Mouse (Mus musculus): ENCODE data around the gene Sema4d. TPM values are rescaled to one million over a fixed set of nuclear protein-coding genes. Genes with fewer than 3 reads are reported as not detected.

Gene Sema4d
- polyA plus RNA-seq, 1 experiment from 2014 or later: 23.8 TPM

DNA sequence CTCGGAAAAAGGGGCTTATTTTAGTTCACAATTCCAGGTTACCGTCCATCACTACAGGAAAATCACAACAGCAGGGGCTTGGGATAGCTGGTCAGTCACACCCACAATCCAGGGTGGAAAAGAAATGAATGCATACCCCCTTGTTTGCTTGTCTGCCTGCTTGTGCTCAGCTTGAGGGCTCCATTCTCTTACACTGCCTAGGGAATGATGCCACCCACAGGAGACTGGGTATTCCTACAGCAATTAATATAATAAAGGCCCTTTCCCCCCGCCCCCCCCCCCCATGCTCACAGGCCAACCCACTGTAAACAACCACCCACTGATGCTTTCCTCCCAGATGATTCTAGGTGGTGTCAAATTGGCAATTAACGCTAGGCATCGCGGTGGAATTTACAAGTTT, 38.9 kb upstream of the Sema4d start:
- no peaks in the 10 kb centered on the region for H3K36me3 ChIP-seq (ENCODE audit: insufficient read depth, low read length)
- DNase-seq (ENCODE audit: low spot score): no peak
- H3K9ac ChIP-seq (ENCODE audit: low read depth, low read length): no peak overlapping the region
- WGBS: 89% methylated on average over 6 of the region's 6 CpGs
- no peak overlapping the region for H3K4me3 ChIP-seq (replicated peaks; ENCODE audit: low read depth, low read length)
- ATAC-seq (replicated peaks; ENCODE audit: low FRiP score, low read depth): no peak
- H3K4me1 ChIP-seq (replicated peaks; ENCODE audit: insufficient read depth, low read length): no peaks in the 10 kb centered on the region; the same call in 1 of the 2 replicates
- TF ChIP-seq CTCF (IDR thresholded peaks at IDR 0.05; ENCODE audit: low read depth): peak; percentile 27; the same call in 1 of the 2 replicates
- no peak overlapping the region for H3K4me2 ChIP-seq (ENCODE audit: low read length)
- no peak overlapping the region for H3K27ac ChIP-seq
- H3K9me3 ChIP-seq (replicated peaks; ENCODE audit: low read length): no peaks in the 10 kb centered on the region
- no peaks in the 10 kb centered on the region for H3K27me3 ChIP-seq (ENCODE audit: insufficient read depth, low read length)

DNA sequence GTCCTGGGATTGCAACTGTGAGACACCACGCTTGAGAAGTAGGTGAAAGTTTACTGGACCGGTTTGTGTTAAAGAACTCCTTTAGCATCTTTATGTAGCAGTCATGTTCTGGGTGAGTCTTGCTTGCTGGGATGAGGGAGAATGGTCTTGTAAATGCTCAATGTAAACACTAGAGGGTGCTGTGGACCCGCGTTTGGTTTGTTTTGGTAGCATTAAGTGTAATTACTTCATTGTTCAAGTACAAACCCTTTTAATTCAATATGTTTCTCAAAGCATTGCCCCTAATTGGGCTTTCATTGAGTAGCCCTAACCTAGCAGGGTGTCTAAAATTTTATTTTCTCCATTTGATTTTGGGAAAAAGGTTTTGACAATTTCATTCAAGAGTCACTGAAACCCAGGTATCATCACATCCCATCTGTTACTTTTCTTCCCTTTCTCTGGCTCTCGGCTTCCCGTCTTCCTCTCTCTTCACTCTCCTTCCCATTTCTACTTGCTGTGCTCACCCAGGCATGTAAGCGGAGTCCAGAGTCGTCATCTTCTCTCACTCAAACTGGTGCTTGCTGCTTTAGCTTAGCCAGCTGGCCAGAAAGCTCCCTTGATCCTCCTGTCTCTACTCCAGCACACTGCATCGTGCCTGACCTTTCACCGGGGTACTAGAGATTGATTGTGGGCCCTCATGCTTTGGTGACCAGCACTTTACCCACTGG, 37.4 kb upstream of the Sema4d start:
- Histone ChIP-seq H3K4me3 (replicated peaks; ENCODE audit: low read depth, low read length) (no peak overlapping the region), H3K27ac (no peak overlapping the region), H3K4me1 (replicated peaks; ENCODE audit: insufficient read depth, low read length) (no peaks in the 10 kb centered on the region; the same call in 1 of the 2 replicates), H3K4me2 (ENCODE audit: low read length) (no peak overlapping the region), H3K9ac (ENCODE audit: low read depth, low read length) (no peak overlapping the region), H3K36me3 (ENCODE audit: insufficient read depth, low read length) (no peaks in the 10 kb centered on the region), H3K27me3 (ENCODE audit: insufficient read depth, low read length) (no peaks in the 10 kb centered on the region), H3K9me3 (replicated peaks; ENCODE audit: low read length) (no peaks in the 10 kb centered on the region)
- no peak for ATAC-seq (replicated peaks; ENCODE audit: low FRiP score, low read depth)
- WGBS: 21% methylated on average over 10 of the region's 10 CpGs
- DNase-seq (ENCODE audit: low spot score): peak; percentile 82
- peak; percentile 84 for TF ChIP-seq CTCF (IDR thresholded peaks at IDR 0.05; ENCODE audit: low read depth)

DNA sequence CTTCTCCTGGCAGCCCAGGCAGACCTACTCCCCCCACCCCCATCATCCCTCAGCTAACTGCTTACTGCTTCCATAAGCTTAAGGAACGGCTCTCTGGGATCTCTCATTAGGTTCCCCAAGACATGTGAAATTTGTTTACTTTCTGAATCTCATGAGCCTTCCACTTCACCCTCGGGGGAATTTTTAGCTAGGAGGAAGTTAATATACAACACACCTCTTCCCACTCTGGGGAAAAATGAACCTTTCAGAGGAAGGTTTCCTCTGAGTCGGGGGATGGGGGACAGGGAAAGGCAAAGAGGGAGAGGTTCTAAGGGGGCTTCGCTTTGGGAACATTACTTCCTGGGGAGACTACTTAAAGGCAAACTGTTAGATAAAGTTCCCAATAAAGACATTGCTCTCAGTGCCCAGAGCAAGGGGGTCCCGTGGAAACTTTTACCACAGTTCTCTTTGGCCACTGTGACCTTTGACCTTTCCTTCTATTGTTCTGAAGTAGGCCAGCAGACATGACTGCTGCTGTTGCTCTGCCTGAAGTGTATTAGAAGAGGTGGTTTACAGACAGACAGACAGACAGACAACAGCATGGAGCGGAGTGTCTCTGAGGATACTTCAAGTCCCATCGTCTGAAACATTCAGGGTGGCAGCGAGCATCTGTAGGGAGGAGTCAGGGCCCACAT, 30.4 kb upstream of the Sema4d start:
- Histone ChIP-seq H3K9ac (ENCODE audit: low read depth, low read length) (no peak overlapping the region), H3K36me3 (ENCODE audit: insufficient read depth, low read length) (no peaks in the 10 kb centered on the region), H3K4me1 (replicated peaks; ENCODE audit: insufficient read depth, low read length) (no peaks in the 10 kb centered on the region; the same call in 1 of the 2 replicates), H3K4me2 (ENCODE audit: low read length) (peak overlapping the region; percentile 13; the same call in 1 of the 2 replicates), H3K4me3 (replicated peaks; ENCODE audit: low read depth, low read length) (no peak overlapping the region), H3K9me3 (replicated peaks; ENCODE audit: low read length) (no peaks in the 10 kb centered on the region), H3K27ac (peak overlapping the region; percentile 68), H3K27me3 (ENCODE audit: insufficient read depth, low read length) (no peaks in the 10 kb centered on the region)
- TF ChIP-seq CTCF (IDR thresholded peaks at IDR 0.05; ENCODE audit: low read depth): no peak
- DNase-seq (ENCODE audit: low spot score) (peak; percentile 37), ATAC-seq (replicated peaks; ENCODE audit: low FRiP score, low read depth) (0 out of 2 replicates have a peak, but pooled peaks have one; percentile 14)
- 33% methylated on average over 8 of the region's 8 CpGs for WGBS

DNA sequence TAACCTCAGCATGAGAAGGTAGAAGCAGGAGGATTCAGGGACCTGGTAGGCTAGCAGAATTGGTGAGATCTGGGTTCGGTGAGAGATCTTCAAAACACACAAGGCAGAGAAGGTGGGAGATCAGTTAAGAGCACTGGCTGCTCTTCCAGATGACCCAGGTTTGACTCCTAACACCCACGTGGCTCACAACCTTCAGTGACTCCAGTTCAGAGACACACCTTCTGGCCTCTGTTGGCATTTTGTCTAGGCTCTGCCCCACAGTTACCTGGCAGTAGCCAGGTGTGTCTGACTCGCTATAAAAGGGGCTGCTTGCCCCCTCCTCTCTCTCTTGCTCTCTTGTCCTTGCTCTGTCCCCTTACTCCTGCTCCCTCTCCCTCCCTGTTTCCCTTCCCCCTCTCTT, 28.4 kb upstream of the Sema4d start:
- Histone ChIP-seq H3K9me3 (replicated peaks; ENCODE audit: low read length) (no peaks in the 10 kb centered on the region), H3K36me3 (ENCODE audit: insufficient read depth, low read length) (no peaks in the 10 kb centered on the region), H3K4me3 (replicated peaks; ENCODE audit: low read depth, low read length) (no peak overlapping the region), H3K4me2 (ENCODE audit: low read length) (no peak overlapping the region), H3K9ac (ENCODE audit: low read depth, low read length) (no peak overlapping the region), H3K27me3 (ENCODE audit: insufficient read depth, low read length) (no peaks in the 10 kb centered on the region), H3K27ac (no peak overlapping the region), H3K4me1 (replicated peaks; ENCODE audit: insufficient read depth, low read length) (no peaks in the 10 kb centered on the region; the same call in 1 of the 2 replicates)
- TF ChIP-seq CTCF (IDR thresholded peaks at IDR 0.05; ENCODE audit: low read depth): no peak
- ATAC-seq (replicated peaks; ENCODE audit: low FRiP score, low read depth) (no peak), DNase-seq (ENCODE audit: low spot score) (no peak)
- WGBS: 54% methylated on average over 3 of the region's 3 CpGs

DNA sequence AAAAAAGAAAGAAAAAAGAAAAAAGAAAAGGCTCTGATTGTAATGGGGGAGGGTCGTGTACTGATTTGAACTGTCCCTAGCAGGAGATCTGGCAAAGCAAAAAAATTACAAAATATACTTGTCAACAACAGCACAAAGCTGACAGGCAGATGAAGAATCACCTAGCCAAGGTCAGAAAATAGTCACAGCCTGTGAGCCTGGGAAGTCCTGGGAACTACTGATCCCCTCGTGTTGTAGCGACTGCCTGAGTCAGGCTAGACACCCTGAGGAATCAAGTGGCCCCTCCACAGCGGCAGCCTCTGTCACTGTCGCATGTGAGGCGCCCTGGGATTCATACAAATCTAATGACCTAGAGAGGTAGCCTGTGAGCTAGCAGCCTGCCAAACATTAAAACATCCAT, 25.8 kb upstream of the Sema4d start:
- no peaks in the 10 kb centered on the region for H3K36me3 ChIP-seq (ENCODE audit: insufficient read depth, low read length)
- TF ChIP-seq CTCF (IDR thresholded peaks at IDR 0.05; ENCODE audit: low read depth): no peak
- DNase-seq (ENCODE audit: low spot score): no peak
- no peak overlapping the region for H3K9ac ChIP-seq (ENCODE audit: low read depth, low read length)
- no peaks in the 10 kb centered on the region for H3K27me3 ChIP-seq (ENCODE audit: insufficient read depth, low read length)
- H3K4me1 ChIP-seq (replicated peaks; ENCODE audit: insufficient read depth, low read length): no peaks in the 10 kb centered on the region
- H3K9me3 ChIP-seq (replicated peaks; ENCODE audit: low read length): no peaks in the 10 kb centered on the region
- peak overlapping the region; percentile 25; the same call in 1 of the 2 replicates for H3K27ac ChIP-seq
- no peak overlapping the region for H3K4me2 ChIP-seq (ENCODE audit: low read length)
- WGBS: 75% methylated on average over 6 of the region's 6 CpGs
- no peak for ATAC-seq (replicated peaks; ENCODE audit: low FRiP score, low read depth)
- H3K4me3 ChIP-seq (replicated peaks; ENCODE audit: low read depth, low read length): no peak overlapping the region

DNA sequence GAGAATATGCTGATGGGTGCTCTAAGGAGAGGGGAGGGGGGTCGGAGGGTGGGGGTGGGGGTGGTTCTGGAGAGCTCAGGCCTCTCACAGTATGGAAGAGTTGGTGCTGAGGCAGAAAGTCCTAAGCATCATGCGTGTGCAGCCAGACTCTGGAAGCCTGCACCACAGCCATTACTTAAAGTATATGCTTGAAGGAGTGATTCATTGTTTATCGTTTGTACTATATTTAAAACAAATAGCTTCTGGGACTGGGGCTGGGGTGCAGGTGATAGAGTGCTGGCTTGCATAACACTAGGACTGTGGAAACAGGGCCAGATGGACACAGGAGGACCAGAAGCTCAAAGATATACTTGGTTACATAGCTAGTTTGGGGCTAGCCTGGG, 25.4 kb upstream of the Sema4d start:
- no peak for ATAC-seq (replicated peaks; ENCODE audit: low FRiP score, low read depth)
- H3K4me1 ChIP-seq (replicated peaks; ENCODE audit: insufficient read depth, low read length): no peaks in the 10 kb centered on the region
- WGBS: 64% methylated on average over 3 of the region's 3 CpGs
- H3K9ac ChIP-seq (ENCODE audit: low read depth, low read length): no peak overlapping the region
- no peaks in the 10 kb centered on the region for H3K9me3 ChIP-seq (replicated peaks; ENCODE audit: low read length)
- no peak for DNase-seq (ENCODE audit: low spot score)
- H3K4me2 ChIP-seq (ENCODE audit: low read length): no peak overlapping the region
- H3K27ac ChIP-seq: no peak overlapping the region
- no peaks in the 10 kb centered on the region for H3K36me3 ChIP-seq (ENCODE audit: insufficient read depth, low read length)
- H3K4me3 ChIP-seq (replicated peaks; ENCODE audit: low read depth, low read length): no peak overlapping the region
- no peak for TF ChIP-seq CTCF (IDR thresholded peaks at IDR 0.05; ENCODE audit: low read depth)
- no peaks in the 10 kb centered on the region for H3K27me3 ChIP-seq (ENCODE audit: insufficient read depth, low read length)

Measured in kidney, postnatal 0 days (tissue).